Mouse (Mus musculus): ENCODE measurements around the gene Mgmt. TPM values are rescaled to one million over a fixed set of nuclear protein-coding genes. Genes with fewer than 3 reads are reported as not detected.

Mgmt gene
- total and polyA plus RNA-seq, 3 experiments: 5.2 to 10.8 (median 8.5) TPM

DNA sequence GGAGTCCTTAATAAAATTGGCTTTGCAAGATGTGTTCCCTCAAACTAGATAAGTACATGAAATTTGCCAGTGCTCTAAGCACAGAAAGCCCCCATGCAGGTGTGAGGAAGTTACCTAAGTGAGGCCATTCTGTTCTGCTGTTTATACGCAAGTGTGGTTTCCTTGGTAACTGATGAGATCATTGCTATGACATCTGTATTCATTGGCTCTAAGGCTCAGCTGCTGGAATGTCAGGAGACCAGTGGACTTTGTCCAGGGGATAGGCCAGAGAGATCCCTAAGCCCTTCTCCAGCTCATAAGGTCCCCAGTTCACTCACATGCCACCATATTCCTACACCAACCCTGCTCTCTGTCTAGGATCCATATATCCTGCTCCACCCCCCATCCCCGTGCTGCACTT, 257.4 kb downstream of the Mgmt start:
- H3K4me2 ChIP-seq (ENCODE audit: insufficient read depth, low read depth, poor library complexity, severe bottlenecking): no peak overlapping the region
- no peak for DNase-seq (ENCODE audit: extremely low read depth)
- no peaks in the 10 kb centered on the region for H3K27me3 ChIP-seq (replicated peaks)
- dilution Hi-C loops (cut with MboI; ENCODE audit: extremely low pct_ligation_motif_present, extremely low pct_unique_long_range_greater_than_20kb, low sequenced_read_pairs): no loop called here
- in situ Hi-C loops (cut with MboI; ENCODE audit: low pct_ligation_motif_present, low pct_unique_long_range_greater_than_20kb, low sequenced_read_pairs): no loop called here
- H3K4me1 ChIP-seq (ENCODE audit: control insufficient read depth in 1 of 2, insufficient read depth in 2 of 2): peaks cover 17 to 28% of the 10 kb centered on the region in 2 experiments
- no peaks in the 10 kb centered on the region for H3K36me3 ChIP-seq (replicated peaks in 1 of 2; ENCODE audit: control insufficient read depth in 1 of 2, insufficient read depth in 1 of 2, low read length in 1 of 2)
- TF ChIP-seq MAFK (IDR thresholded peaks at IDR 0.05; ENCODE audit: insufficient replicate concordance, low read length) (no peak), JUN (IDR thresholded peaks at IDR 0.05; ENCODE audit: insufficient read depth, low read depth, low read length) (no peak), SMC3 (IDR thresholded peaks at IDR 0.05; ENCODE audit: low read depth, low read length) (no peak), USF1 (IDR thresholded peaks at IDR 0.05; ENCODE audit: low read depth, low read length) (no peak), MXI1 (IDR thresholded peaks at IDR 0.05; ENCODE audit: low read depth, low read length) (no peak), ZKSCAN1 (IDR thresholded peaks at IDR 0.05; ENCODE audit: borderline replicate concordance, low read depth, low read length) (no peak), ZC3H11A (IDR thresholded peaks at IDR 0.05; ENCODE audit: low read depth, low read length) (no peak), POLR2A (IDR thresholded peaks at IDR 0.05; ENCODE audit: low read depth, low read length) (no peak), ZNF384 (IDR thresholded peaks at IDR 0.05; ENCODE audit: low read depth, low read length) (no peak), MYC (IDR thresholded peaks at IDR 0.05; ENCODE audit: low read depth, low read length) (no peak), USF2 (conservative IDR thresholded peaks at IDR 0.05; ENCODE audit: low read depth, low read length) (no peak), CHD2 (IDR thresholded peaks at IDR 0.05; ENCODE audit: low read length) (no peak), BHLHE40 (IDR thresholded peaks at IDR 0.05; ENCODE audit: low read depth, low read length) (no peak), CHD1 (IDR thresholded peaks at IDR 0.05; ENCODE audit: low read depth, low read length) (no peak), RCOR1 (conservative IDR thresholded peaks at IDR 0.05; ENCODE audit: low read depth, low read length) (no peak), ZMIZ1 (IDR thresholded peaks at IDR 0.05; ENCODE audit: low read depth, low read length) (no peak)
- no peaks in the 10 kb centered on the region for H3K79me2 ChIP-seq (replicated peaks; ENCODE audit: control insufficient read depth, extremely low read depth, insufficient read depth, poor library complexity, severe bottlenecking)
- H3K9me3 ChIP-seq (replicated peaks; ENCODE audit: low read length): peaks cover 10% of the 10 kb centered on the region
- H3K27ac ChIP-seq (ENCODE audit: insufficient read depth, low read depth): no peak overlapping the region
- no peak overlapping the region for H3K9ac ChIP-seq (ENCODE audit: insufficient read depth, low read depth)
- no peak overlapping the region for H3K4me3 ChIP-seq (replicated peaks in 1 of 3; ENCODE audit: low read depth in 2 of 3, low read length in 2 of 3, poor library complexity in 1 of 3)

DNA sequence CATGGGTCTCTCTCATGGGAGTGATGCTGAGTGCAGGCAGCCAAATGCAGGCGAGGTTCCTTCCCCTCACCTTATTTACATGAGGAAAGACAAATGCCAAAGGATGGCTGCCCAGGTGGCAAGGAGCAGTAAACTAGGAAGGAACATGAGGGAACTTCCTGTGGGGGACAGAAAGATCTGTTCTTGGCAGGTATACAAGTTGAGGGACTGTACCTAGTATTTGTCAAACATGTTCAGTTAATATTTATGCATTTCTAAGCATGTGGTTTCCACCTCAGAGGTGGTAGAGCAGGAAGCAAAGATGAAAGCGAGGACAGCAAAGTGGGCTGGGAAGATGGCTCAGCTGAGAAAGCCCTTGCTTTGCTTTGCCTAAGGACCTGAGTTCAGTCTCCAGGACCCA, 260.2 kb downstream of the Mgmt start:
- dilution Hi-C loops (cut with MboI; ENCODE audit: extremely low pct_ligation_motif_present, extremely low pct_unique_long_range_greater_than_20kb, low sequenced_read_pairs): no loop called here
- TF ChIP-seq ETS1 (conservative IDR thresholded peaks at IDR 0.05; ENCODE audit: low read depth, low read length): peak; percentile 53
- TF ChIP-seq NELFE (IDR thresholded peaks at IDR 0.05; ENCODE audit: low read depth, low read length): no peak
- 0 out of 2 replicates have a peak, but pooled peaks have one; percentile 6 for TF ChIP-seq MAZ (IDR thresholded peaks at IDR 0.05; ENCODE audit: low read depth, low read length)
- no peak for TF ChIP-seq MAFK (IDR thresholded peaks at IDR 0.05; ENCODE audit: insufficient replicate concordance, low read length)
- no peak for TF ChIP-seq PAX5 (IDR thresholded peaks at IDR 0.05; ENCODE audit: low read length)
- TF ChIP-seq MXI1 (IDR thresholded peaks at IDR 0.05; ENCODE audit: low read depth, low read length): no peak
- peak; percentile 55; the same call in 1 of the 2 replicates for TF ChIP-seq TCF12 (IDR thresholded peaks at IDR 0.05; ENCODE audit: low read depth, low read length)
- peak; percentile 56 for TF ChIP-seq EP300 (IDR thresholded peaks at IDR 0.05; ENCODE audit: low read length)
- TF ChIP-seq MEF2A (IDR thresholded peaks at IDR 0.05; ENCODE audit: borderline replicate concordance, low read depth, low read length): peak; percentile 53; the same call in 1 of the 2 replicates
- no peak for TF ChIP-seq CHD1 (IDR thresholded peaks at IDR 0.05; ENCODE audit: low read depth, low read length)
- TF ChIP-seq CHD2 (IDR thresholded peaks at IDR 0.05; ENCODE audit: low read length): no peak
- no peak for TF ChIP-seq POLR2AphosphoS2 (IDR thresholded peaks at IDR 0.05; ENCODE audit: low read depth, low read length)
- no peak for TF ChIP-seq KAT2A (IDR thresholded peaks at IDR 0.05; ENCODE audit: insufficient replicate concordance, low read length)
- no peak for TF ChIP-seq ZC3H11A (IDR thresholded peaks at IDR 0.05; ENCODE audit: low read depth, low read length)
- TF ChIP-seq SMC3 (IDR thresholded peaks at IDR 0.05; ENCODE audit: low read depth, low read length): no peak
- 0 out of 2 replicates have a peak, but pooled peaks have one; percentile 30 for TF ChIP-seq IRF4 (IDR thresholded peaks at IDR 0.05; ENCODE audit: low read depth, low read length)
- no peak for TF ChIP-seq POLR2A (IDR thresholded peaks at IDR 0.05; ENCODE audit: low read depth, low read length)
- TF ChIP-seq ELF1 (IDR thresholded peaks at IDR 0.05; ENCODE audit: low read depth, low read length): peak; percentile 53; the same call in 1 of the 2 replicates
- no peak for TF ChIP-seq E2F4 (IDR thresholded peaks at IDR 0.05; ENCODE audit: insufficient replicate concordance, low read depth, low read length)
- TF ChIP-seq USF2 (conservative IDR thresholded peaks at IDR 0.05; ENCODE audit: low read depth, low read length): no peak
- no peak for TF ChIP-seq SIN3A (IDR thresholded peaks at IDR 0.05; ENCODE audit: low read length)
- no peak for TF ChIP-seq UBTF (IDR thresholded peaks at IDR 0.05; ENCODE audit: low read depth, low read length)
- TF ChIP-seq USF1 (IDR thresholded peaks at IDR 0.05; ENCODE audit: low read depth, low read length): no peak
- no peak for TF ChIP-seq ZNF384 (IDR thresholded peaks at IDR 0.05; ENCODE audit: low read depth, low read length)
- TF ChIP-seq ZMIZ1 (IDR thresholded peaks at IDR 0.05; ENCODE audit: low read depth, low read length): no peak
- no peak; the same call in 1 of the 2 replicates for TF ChIP-seq MYC (IDR thresholded peaks at IDR 0.05; ENCODE audit: low read depth, low read length)

More for the DNA sequence above, 260.2 kb downstream of the Mgmt start:
- no peaks in the 10 kb centered on the region for H3K36me3 ChIP-seq (replicated peaks in 1 of 2; ENCODE audit: control insufficient read depth in 1 of 2, insufficient read depth in 1 of 2, low read length in 1 of 2)
- H3K79me2 ChIP-seq (replicated peaks; ENCODE audit: control insufficient read depth, extremely low read depth, insufficient read depth, poor library complexity, severe bottlenecking): no peaks in the 10 kb centered on the region
- H3K4me2 ChIP-seq (ENCODE audit: insufficient read depth, low read depth, poor library complexity, severe bottlenecking): peak overlapping the region; percentile 25; the same call in 1 of the 2 replicates
- no peak overlapping the region for H3K4me3 ChIP-seq (replicated peaks in 1 of 3; ENCODE audit: low read depth in 2 of 3, low read length in 2 of 3, poor library complexity in 1 of 3)
- H3K27me3 ChIP-seq (replicated peaks): no peaks in the 10 kb centered on the region
- H3K4me1 ChIP-seq (ENCODE audit: control insufficient read depth in 1 of 2, insufficient read depth in 2 of 2): peaks cover 17 to 46% of the 10 kb centered on the region in 2 experiments
- DNase-seq (ENCODE audit: extremely low read depth): peak; percentile 63
- no peak overlapping the region for H3K9ac ChIP-seq (ENCODE audit: insufficient read depth, low read depth)
- in situ Hi-C loops (cut with MboI; ENCODE audit: low pct_ligation_motif_present, low pct_unique_long_range_greater_than_20kb, low sequenced_read_pairs): no loop called here
- no peak overlapping the region for H3K27ac ChIP-seq (ENCODE audit: insufficient read depth, low read depth)
- peaks cover 10% of the 10 kb centered on the region for H3K9me3 ChIP-seq (replicated peaks; ENCODE audit: low read length)

Measured in CH12.LX (cell line).